8 mouse cellular contexts compared by ENCODE assay signal in the genomic region with DNA sequence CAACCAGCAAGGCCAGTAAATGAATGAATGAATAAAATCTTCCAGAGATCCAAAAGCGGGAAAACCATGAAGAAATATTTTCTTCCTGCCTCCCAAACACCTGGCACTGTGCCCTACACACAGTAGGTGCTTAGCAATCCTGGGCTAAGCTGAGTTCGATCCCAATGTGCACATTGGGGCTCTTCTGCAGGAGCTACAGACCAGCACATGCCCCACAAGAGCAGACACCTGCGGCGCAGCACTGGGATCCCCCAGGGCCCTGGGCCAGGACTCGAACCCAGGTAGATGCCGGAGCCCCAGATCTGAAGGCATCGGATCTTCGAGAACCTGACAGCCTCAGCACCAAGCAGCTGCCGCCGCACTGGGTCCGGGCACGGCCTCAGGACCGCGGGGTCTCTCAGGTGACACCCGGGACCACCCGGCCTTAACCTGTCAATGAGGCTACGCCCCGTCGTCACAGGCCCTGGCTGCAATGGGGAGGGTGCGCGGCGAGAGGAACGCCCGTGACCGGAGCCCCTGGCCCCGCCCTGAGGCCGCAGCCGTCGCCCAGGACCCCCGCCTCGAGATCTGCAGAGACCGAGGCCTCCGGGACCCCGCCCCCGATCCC. TPM values are rescaled to one million over a fixed set of nuclear protein-coding genes. Genes with fewer than 3 reads are reported as not detected.
A peak's percentile ranks its signal among the peaks of the same experiment; 100 is the strongest.
DNase-seq lines count a peak whose midpoint lies in the region; ATAC-seq lines count a peak whose summit lies in the region.

No protein-coding gene starts in this region.

- H3K36me3 ChIP-seq in embryonic facial prominence, embryonic 12.5 days: peaks cover 28% of the 10 kb centered on the region
- H3K36me3 ChIP-seq in intestine, embryonic 14.5 days (ENCODE audit: control insufficient read depth, insufficient read depth, low read length): peaks cover 25% of the 10 kb centered on the region
- H3K36me3 ChIP-seq in neural tube, embryonic 13.5 days: peaks cover 25% of the 10 kb centered on the region

- H3K9ac ChIP-seq in embryonic facial prominence, embryonic 12.5 days: peak overlapping the region; percentile 71
- peak overlapping the region; percentile 74 for H3K9ac ChIP-seq in intestine, embryonic 14.5 days (ENCODE audit: low read length)
- H3K9ac ChIP-seq in neural tube, embryonic 13.5 days: peak overlapping the region; percentile 89

- peak overlapping the region; percentile 72; the same call in 1 of the 2 replicates for H3K27ac ChIP-seq in embryonic facial prominence, embryonic 12.5 days
- peak overlapping the region; percentile 72; the same call in 1 of the 2 replicates for H3K27ac ChIP-seq in intestine, embryonic 14.5 days (ENCODE audit: low read depth)
- H3K27ac ChIP-seq in neural tube, embryonic 13.5 days (replicated peaks): peak overlapping the region; percentile 86

- H3K4me1 ChIP-seq in embryonic facial prominence, embryonic 12.5 days: peaks cover 13% of the 10 kb centered on the region
- H3K4me1 ChIP-seq in intestine, embryonic 14.5 days (replicated peaks; ENCODE audit: control insufficient read depth, insufficient read depth, low read length): peaks cover 12% of the 10 kb centered on the region
- peaks cover 23% of the 10 kb centered on the region for H3K4me1 ChIP-seq in neural tube, embryonic 13.5 days (replicated peaks)

- peak; percentile 24 for ATAC-seq in embryonic facial prominence, embryonic 12.5 days (ENCODE audit: insufficient number of reproducible peaks, insufficient read depth, low FRiP score, low TSS enrichment)
- peak; percentile 78 for ATAC-seq in intestine, embryonic 14.5 days (replicated peaks; ENCODE audit: low FRiP score, low TSS enrichment, low read depth)
- ATAC-seq in neural tube, embryonic 13.5 days (ENCODE audit: low read depth): peak; percentile 78

- no peaks in the 10 kb centered on the region for H3K27me3 ChIP-seq in embryonic facial prominence, embryonic 12.5 days
- no peaks in the 10 kb centered on the region for H3K27me3 ChIP-seq in intestine, embryonic 14.5 days (replicated peaks; ENCODE audit: control insufficient read depth, insufficient read depth, low read length)
- H3K27me3 ChIP-seq in neural tube, embryonic 13.5 days: no peaks in the 10 kb centered on the region

- peak; percentile 32 to 37 for DNase-seq in left cerebral cortex, postnatal 36 days (ENCODE audit: low spot score in 2 of 2)
- no peak for DNase-seq in left cerebral cortex, postnatal 4 days
- no peak for DNase-seq in intestine, embryonic 14.5 days (ENCODE audit: low spot score)
- no peak for DNase-seq in left cerebral cortex, postnatal 25 days (ENCODE audit: low spot score in 2 of 2)
- DNase-seq in gastrocnemius, postnatal 4 days (ENCODE audit: low spot score in 2 of 2): no peak
- no peak for DNase-seq in ovary, postnatal 14 days (ENCODE audit: low spot score)

- peak overlapping the region; percentile 72 for H3K4me3 ChIP-seq in embryonic facial prominence, embryonic 12.5 days
- H3K4me3 ChIP-seq in intestine, embryonic 14.5 days (ENCODE audit: low read depth, low read length): peak overlapping the region; percentile 85
- peak overlapping the region; percentile 86 for H3K4me3 ChIP-seq in neural tube, embryonic 13.5 days

- 2% methylated on average over 35 of the region's 35 CpGs for WGBS in embryonic facial prominence, embryonic 12.5 days
- WGBS in intestine, embryonic 14.5 days: 3% methylated on average over 35 of the region's 35 CpGs
- WGBS in neural tube, embryonic 13.5 days: 2% methylated on average over 35 of the region's 35 CpGs

- H3K4me2 ChIP-seq in embryonic facial prominence, embryonic 12.5 days (replicated peaks): peak overlapping the region; percentile 81
- peak overlapping the region; percentile 78 for H3K4me2 ChIP-seq in intestine, embryonic 14.5 days (ENCODE audit: low read length)
- H3K4me2 ChIP-seq in neural tube, embryonic 13.5 days: peak overlapping the region; percentile 87

- intact Hi-C loops in left cerebral cortex, postnatal 36 days (cut with DNase I): no loop called here
- intact Hi-C loops in left cerebral cortex, postnatal 4 days (cut with DNase I): no loop called here
- intact Hi-C loops in left cerebral cortex, postnatal 25 days (cut with DNase I): no loop called here

- no peaks in the 10 kb centered on the region for H3K9me3 ChIP-seq in embryonic facial prominence, embryonic 12.5 days
- H3K9me3 ChIP-seq in intestine, embryonic 14.5 days (ENCODE audit: control insufficient read depth, low read length): no peaks in the 10 kb centered on the region
- no peaks in the 10 kb centered on the region for H3K9me3 ChIP-seq in neural tube, embryonic 13.5 days

RNA-seq across cellular contexts. Expression of a gene that starts 0.4 kb away (rescaled TPM):
- 100 to 1,000 TPM; 140 to 160 TPM for total RNA-seq in left cerebral cortex, postnatal 36 days (2021)
- total RNA-seq in left cerebral cortex, postnatal 4 days (2021): 100 to 1,000 TPM; 115 to 118 TPM
- polyA plus RNA-seq in embryonic facial prominence, embryonic 12.5 days (2016; fragmentation: Nextera tagmentation; extraction: Ambion mirVana): 15.6 and 15.7 TPM in 2 replicates
- 14.4 and 16.1 TPM in 2 replicates for polyA plus RNA-seq in intestine, embryonic 14.5 days (2014; fragmentation: Nextera tagmentation; extraction: Ambion mirVana)
- polyA plus RNA-seq in neural tube, embryonic 13.5 days (2015; fragmentation: Nextera tagmentation; extraction: Ambion mirVana): 54.1 and 55.9 TPM in 2 replicates
- total RNA-seq in left cerebral cortex, postnatal 25 days (2021): 100 to 1,000 TPM; 142 to 146 TPM
- 10 to 100 TPM; 21.1 to 26.7 TPM for total RNA-seq in gastrocnemius, postnatal 4 days (2021)

RNA-seq across cellular contexts. Expression of a gene that starts 8.5 kb away (rescaled TPM):
- 10 to 100 TPM; 39.5 to 57.1 TPM for total RNA-seq in left cerebral cortex, postnatal 36 days (2021)
- 1 to 10 TPM; 1.6 to 2.0 TPM for total RNA-seq in left cerebral cortex, postnatal 4 days (2021)
- 0.92 and 1.2 TPM in 2 replicates for polyA plus RNA-seq in embryonic facial prominence, embryonic 12.5 days (2016; fragmentation: Nextera tagmentation; extraction: Ambion mirVana)
- 8.8 and 10.4 TPM in 2 replicates for polyA plus RNA-seq in intestine, embryonic 14.5 days (2014; fragmentation: Nextera tagmentation; extraction: Ambion mirVana)
- 0.36 and 1.2 TPM in 2 replicates for polyA plus RNA-seq in neural tube, embryonic 13.5 days (2015; fragmentation: Nextera tagmentation; extraction: Ambion mirVana)
- 10 to 100 TPM; 36.5 to 43.1 TPM for total RNA-seq in left cerebral cortex, postnatal 25 days (2021)
- 10 to 100 TPM; 80.3 to 91.9 TPM for total RNA-seq in gastrocnemius, postnatal 4 days (2021)

RNA-seq across cellular contexts. Expression of a gene that starts 14.7 kb away (rescaled TPM):
- under 1 TPM in 1 of 2 experiments, not detected in 1; 0.23 TPM for total RNA-seq in left cerebral cortex, postnatal 36 days (2021)
- total RNA-seq in left cerebral cortex, postnatal 4 days (2021): not detected
- polyA plus RNA-seq in embryonic facial prominence, embryonic 12.5 days (2016; fragmentation: Nextera tagmentation; extraction: Ambion mirVana): 0.13 and 0.17 TPM in 2 replicates
- polyA plus RNA-seq in intestine, embryonic 14.5 days (2014; fragmentation: Nextera tagmentation; extraction: Ambion mirVana): 3.0 and 4.7 TPM in 2 replicates
- polyA plus RNA-seq in neural tube, embryonic 13.5 days (2015; fragmentation: Nextera tagmentation; extraction: Ambion mirVana): 0.11 TPM in 1 of 2 replicates, not detected in the other
- total RNA-seq in left cerebral cortex, postnatal 25 days (2021): under 1 TPM in 1 of 2 experiments, not detected in 1; 0.14 TPM
- total RNA-seq in gastrocnemius, postnatal 4 days (2021): under 1 TPM; 0.18 to 0.39 TPM

RNA-seq across cellular contexts. Expression of a gene that starts 35.4 kb away (rescaled TPM):
- total RNA-seq in left cerebral cortex, postnatal 36 days (2021): 10 to 100 TPM; 17.2 to 28.6 TPM
- total RNA-seq in left cerebral cortex, postnatal 4 days (2021): 10 to 100 TPM in 1 of 2 experiments, 1 to 10 TPM in 1; 8.5 to 11.4 TPM
- polyA plus RNA-seq in embryonic facial prominence, embryonic 12.5 days (2016; fragmentation: Nextera tagmentation; extraction: Ambion mirVana): 29.6 and 34.0 TPM in 2 replicates
- 41.5 and 48.8 TPM in 2 replicates for polyA plus RNA-seq in intestine, embryonic 14.5 days (2014; fragmentation: Nextera tagmentation; extraction: Ambion mirVana)
- polyA plus RNA-seq in neural tube, embryonic 13.5 days (2015; fragmentation: Nextera tagmentation; extraction: Ambion mirVana): 10.5 and 15.9 TPM in 2 replicates
- 10 to 100 TPM; 11.8 to 19.1 TPM for total RNA-seq in left cerebral cortex, postnatal 25 days (2021)
- total RNA-seq in gastrocnemius, postnatal 4 days (2021): 10 to 100 TPM; 58.7 to 59.5 TPM

Comparison
In these comparisons a context has a peak if more than half of its experiments do, and no peak if none do; other contexts are left out.
1. DNase-seq: peak in left cerebral cortex, postnatal 36 days (2 of 2); none in left cerebral cortex, postnatal 4 days (single experiment), intestine, embryonic 14.5 days (single experiment), left cerebral cortex, postnatal 25 days (0 of 2), gastrocnemius, postnatal 4 days (0 of 2) and ovary, postnatal 14 days (single experiment).
2. RNA of a gene that starts 8.5 kb away (total RNA-seq): 80.3 to 91.9 TPM in gastrocnemius, postnatal 4 days, 39.5 to 57.1 TPM in left cerebral cortex, postnatal 36 days and 36.5 to 43.1 TPM in left cerebral cortex, postnatal 25 days; 1.6 to 2.0 TPM in left cerebral cortex, postnatal 4 days; every median in the first group is over 10 times any median in the second.
3. ATAC-seq: peak in every context shown above with its lines; median percentile 78 in intestine, embryonic 14.5 days; 78 in neural tube, embryonic 13.5 days; 24 in embryonic facial prominence, embryonic 12.5 days.
4. RNA of a gene that starts 0.4 kb away (total RNA-seq): 140 to 160 TPM in left cerebral cortex, postnatal 36 days, 142 to 146 TPM in left cerebral cortex, postnatal 25 days and 115 to 118 TPM in left cerebral cortex, postnatal 4 days; 21.1 to 26.7 TPM in gastrocnemius, postnatal 4 days; every median in the first group is over 4 times any median in the second.
5. Peak in every context shown above with its lines, with median percentiles within 50 percentile points of each other: H3K27ac ChIP-seq, H3K4me2 ChIP-seq, H3K4me3 ChIP-seq and H3K9ac ChIP-seq.